Mouse (Mus musculus) embryonic fibroblast, embryonic 13.5 days (primary cell): ENCODE measurements around the gene Unc119b.
"Not testable (repeated sequence)": the region's sequence is repeated elsewhere in the genome, so short reads cannot be mapped to it uniquely, and the experiment has no call there.

Experiments used
- CTCF ChIP-seq: IDR thresholded peaks from 2 replicates; pipeline ENCODE4 v1.5.1; 2011; ENCODE audit warnings: mild to moderate bottlenecking, control low read depth, low read length, moderate library complexity, borderline replicate concordance; ENCODE audit not compliant: insufficient read depth
- POLR2A ChIP-seq: IDR thresholded peaks from 2 replicates; pipeline ENCODE4 v1.6.1; 2011; ENCODE audit warnings: low read depth, mild to moderate bottlenecking, control low read depth, low read length, moderate library complexity

DNA sequence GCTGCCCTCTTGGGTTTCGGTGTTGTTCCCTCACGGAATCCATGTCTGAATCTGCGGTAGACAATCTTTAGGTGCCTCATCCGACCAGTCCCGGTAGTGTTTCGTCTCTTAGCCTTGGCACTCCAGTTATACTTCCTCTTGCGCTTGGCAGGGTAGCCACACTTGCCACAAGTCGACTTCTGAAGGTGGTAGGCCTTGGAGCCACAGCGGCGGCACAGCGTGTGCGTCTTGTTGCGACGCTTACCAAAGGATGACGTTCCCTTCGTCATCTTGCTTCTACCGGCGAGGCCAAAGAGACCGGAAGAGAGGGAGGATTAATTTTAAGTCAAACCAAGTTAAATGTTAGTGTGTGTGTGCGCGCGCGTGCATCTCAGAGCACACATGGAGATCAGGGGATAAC, 31.5 kb downstream of the Unc119b start:
- TF ChIP-seq CTCF, POLR2A: not testable (repeated sequence)
